ENCODE assay signal across 21 mouse cellular contexts in the genomic region with DNA sequence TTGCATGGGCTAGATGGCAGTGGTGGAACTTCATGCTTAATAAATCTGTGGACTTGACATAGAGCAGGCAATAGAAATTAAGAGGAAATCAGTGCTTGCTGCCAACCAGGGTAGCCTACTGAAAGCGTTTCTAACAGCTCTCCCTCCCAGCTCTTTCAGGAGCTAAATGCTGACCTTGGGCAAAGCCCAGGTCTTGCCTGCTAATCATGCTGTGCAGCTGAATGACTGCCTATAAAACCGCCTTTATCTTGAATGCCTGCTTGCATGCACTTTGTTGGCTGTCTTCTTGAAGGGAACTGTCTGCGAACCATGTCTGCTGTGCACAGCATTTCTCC. TPM values are rescaled to one million over a fixed set of nuclear protein-coding genes. Genes with fewer than 3 reads are reported as not detected.
A peak's percentile ranks its signal among the peaks of the same experiment; 100 is the strongest.
DNase-seq lines count a peak whose midpoint lies in the region; ATAC-seq and TF ChIP-seq lines count a peak whose summit lies in the region.
"Had no signal": no experiment of that assay in that cellular context is flagged by ENCODE, and none has a peak within 500 bp of the region (broad histone marks: within the 10 kb centered on the region; RNA-seq: fewer than 3 reads in every experiment).

No protein-coding gene starts in this region.

- H3K36me3 ChIP-seq in neural tube, embryonic 13.5 days = no peaks in the 10 kb centered on the region
- H3K36me3 ChIP-seq: heart, embryonic 15.5 days had no signal

- peaks cover 8% of the 10 kb centered on the region; the same call in 1 of the 2 replicates for H3K4me1 ChIP-seq in cerebellum, adult 2 months (ENCODE audit: control insufficient read depth, insufficient read depth, low read length)
- 0 out of 2 replicates have a peak, but pooled peaks cover 6% of the 10 kb centered on the region for H3K4me1 ChIP-seq in neural tube, embryonic 13.5 days (replicated peaks)
- H3K4me1 ChIP-seq: heart, embryonic 15.5 days had no signal

- H3K4me2 ChIP-seq in neural tube, embryonic 13.5 days = no peak overlapping the region
- H3K4me2 ChIP-seq: heart, embryonic 15.5 days; liver, embryonic 11.5 days had no signal

- peak; percentile 43; the same call in 1 of the 2 replicates for ATAC-seq in neural tube, embryonic 13.5 days (ENCODE audit: low read depth)
- ATAC-seq: forebrain, postnatal 0 days; Patski had no signal

- no peaks in the 10 kb centered on the region for H3K27me3 ChIP-seq in cerebellum, adult 2 months (ENCODE audit: control insufficient read depth, insufficient read depth, low read length)
- H3K27me3 ChIP-seq in neural tube, embryonic 13.5 days = no peaks in the 10 kb centered on the region
- H3K27me3 ChIP-seq: heart, embryonic 15.5 days had no signal

- H3K4me3 ChIP-seq in cerebellum, adult 2 months (replicated peaks; ENCODE audit: insufficient read depth, low read depth, low read length) = no peak overlapping the region
- no peak overlapping the region for H3K4me3 ChIP-seq in neural tube, embryonic 13.5 days
- H3K4me3 ChIP-seq: heart, embryonic 15.5 days; myocyte had no signal

- no peak for TF ChIP-seq CTCF in cerebellum, adult 2 months (IDR thresholded peaks at IDR 0.05; ENCODE audit: borderline replicate concordance, insufficient read depth, low read depth, low read length)

- no peak overlapping the region for H3K9ac ChIP-seq in neural tube, embryonic 13.5 days
- H3K9ac ChIP-seq: forebrain, postnatal 0 days; heart, embryonic 15.5 days had no signal

- no peaks in the 10 kb centered on the region for H3K9me3 ChIP-seq in neural tube, embryonic 13.5 days
- H3K9me3 ChIP-seq: heart, embryonic 15.5 days had no signal

- peak in 1 of 2 experiments; percentile 50 for DNase-seq in cerebellum, adult 2 months
- DNase-seq in cerebellum, postnatal 4 days (ENCODE audit: low spot score in 2 of 2) = no peak
- peak; percentile 33 to 35 for DNase-seq in heart, adult 18-20 months
- no peak for DNase-seq in heart, adult 9 months (ENCODE audit: low spot score in 2 of 2)
- no peak for DNase-seq in neural tube, embryonic 10.5 days (ENCODE audit: extremely low spot score, low spot score)
- no peak for DNase-seq in thymus, postnatal 10 days (ENCODE audit: low spot score in 2 of 2)
- DNase-seq in kidney, adult 18-20 months = no peak
- DNase-seq: cerebellum, postnatal 36 days; forebrain, postnatal 0 days; gastrocnemius, postnatal 10 days; kidney, adult 11 months; kidney, postnatal 36 days; right cerebral cortex, postnatal 14 days; thymus, postnatal 25 days had no signal

- peak overlapping the region; percentile 50; the same call in 1 of the 2 replicates for H3K27ac ChIP-seq in cerebellum, adult 2 months (ENCODE audit: insufficient read depth, low read length)
- no peak overlapping the region for H3K27ac ChIP-seq in neural tube, embryonic 13.5 days (replicated peaks)
- H3K27ac ChIP-seq: heart, embryonic 15.5 days; stomach, postnatal 0 days had no signal

- TF ChIP-seq POLR2A in cerebellum, adult 2 months (IDR thresholded peaks at IDR 0.05; ENCODE audit: borderline replicate concordance, insufficient read depth, low read length) = no peak

- WGBS in cerebellum, adult 2 months = 19% methylated on average over 3 of the region's 3 CpGs
- 34% methylated on average over 3 of the region's 3 CpGs for WGBS in neural tube, embryonic 13.5 days

RNA-seq across cellular contexts. Expression of a gene that starts 38.0 kb away (rescaled TPM):
- polyA plus RNA-seq in cerebellum, adult 2 months (2012; rRNA removed) = 23.7 and 29.1 TPM in 2 replicates
- total RNA-seq in heart, adult 18-20 months (2021) = 1 to 10 TPM; 4.0 to 7.6 TPM
- polyA plus RNA-seq in neural tube, embryonic 13.5 days (2015; fragmentation: Nextera tagmentation; extraction: Ambion mirVana) = 6.7 and 6.9 TPM in 2 replicates
- total RNA-seq: megakaryocyte-erythroid progenitor cell, adult 5-6 weeks had no signal

Comparison
In these comparisons a context has a peak if more than half of its experiments do, and no peak if none do; other contexts are left out.
1. DNase-seq: peak in heart, adult 18-20 months (2 of 2); none in cerebellum, postnatal 4 days (0 of 2), heart, adult 9 months (0 of 2), neural tube, embryonic 10.5 days (single experiment), thymus, postnatal 10 days (0 of 2) and kidney, adult 18-20 months (single experiment).